Mouse (Mus musculus): ENCODE measurements around the gene Gm17657. TPM values are rescaled to one million over a fixed set of nuclear protein-coding genes. Genes with fewer than 3 reads are reported as not detected.
A peak's percentile ranks its signal among the peaks of the same experiment; 100 is the strongest.

Gene Gm17657
- total and polyA plus RNA-seq, 2 experiments = not detected

DNA sequence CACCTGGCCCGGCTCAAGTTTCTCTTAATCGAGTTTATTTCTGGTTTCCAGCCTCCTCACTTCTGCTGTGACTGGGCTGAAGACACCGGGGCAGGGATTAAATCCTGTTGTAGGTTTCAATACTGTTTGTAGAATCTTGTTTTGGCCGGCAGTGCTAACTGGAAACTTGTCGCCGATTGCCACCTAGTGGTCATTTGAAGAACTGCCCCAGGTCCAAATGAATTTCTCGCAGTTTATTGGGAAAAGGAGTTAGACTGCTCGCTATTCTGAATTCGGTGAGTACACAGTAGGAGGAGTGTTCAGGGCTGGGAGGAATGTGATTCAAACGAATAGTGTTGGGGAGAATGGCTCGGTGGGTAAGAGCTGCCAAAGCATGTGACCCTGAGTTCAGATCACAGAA, 35.0 kb downstream of the Gm17657 start:
- no peaks in the 10 kb centered on the region for H3K79me2 ChIP-seq (ENCODE audit: control insufficient read depth, insufficient read depth, low read length)
- no peak overlapping the region for H3K9ac ChIP-seq (ENCODE audit: low read depth, low read length)
- under 1% methylated on average over 11 of the region's 11 CpGs for WGBS
- peak; percentile 71 for DNase-seq (ENCODE audit: extremely low read depth, low read depth, low spot score)
- peaks cover 5% of the 10 kb centered on the region; the same call in 1 of the 2 replicates for H3K4me1 ChIP-seq (ENCODE audit: control insufficient read depth, insufficient read depth, low read length)
- no peak overlapping the region for H3K27ac ChIP-seq (replicated peaks; ENCODE audit: insufficient read depth, low read depth, low read length)
- H3K4me3 ChIP-seq (ENCODE audit: insufficient read depth, low read depth, low read length) = no peak overlapping the region
- H3K36me3 ChIP-seq (ENCODE audit: control insufficient read depth, insufficient read depth, low read length) = no peaks in the 10 kb centered on the region
- TF ChIP-seq CTCF (IDR thresholded peaks at IDR 0.05; ENCODE audit: low read depth, low read length) (peak; percentile 76), POLR2A (IDR thresholded peaks at IDR 0.05; ENCODE audit: extremely low read depth, insufficient read depth, low read length) (no peak)
- H3K27me3 ChIP-seq (ENCODE audit: control insufficient read depth, insufficient read depth, low read length) = no peaks in the 10 kb centered on the region

DNA sequence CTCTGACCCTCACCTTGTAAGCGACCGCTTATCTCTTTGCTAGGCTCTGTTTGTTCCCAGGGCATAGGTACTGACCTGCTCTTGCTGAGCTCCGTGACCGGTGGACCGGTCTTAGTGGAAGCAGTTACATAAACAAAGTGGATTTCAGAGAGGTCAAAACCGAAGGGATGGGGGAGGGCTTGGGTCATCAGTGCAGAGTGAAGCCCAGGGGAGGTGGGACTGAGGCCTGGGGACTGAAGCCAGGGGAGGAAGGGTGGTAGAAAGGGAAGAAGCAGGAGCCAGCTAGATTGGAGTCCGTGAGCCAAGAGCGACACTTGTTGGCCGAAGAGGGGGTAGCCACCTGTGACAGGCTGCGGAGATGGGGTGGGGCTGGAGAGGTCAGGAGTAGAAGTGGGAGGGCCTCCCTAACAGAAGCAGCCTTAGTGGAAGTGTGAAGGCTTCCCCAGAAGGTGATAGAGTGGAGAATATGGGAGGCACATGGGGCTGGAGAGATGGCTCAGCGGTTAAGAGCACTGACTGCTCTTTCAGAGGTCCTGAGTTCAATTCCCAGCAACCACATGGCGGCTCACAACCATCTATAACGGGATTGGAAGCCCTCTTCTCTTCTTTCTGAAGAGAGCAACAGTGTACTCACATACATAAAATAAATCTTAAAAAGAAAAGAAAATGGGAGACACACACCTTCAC, 36.3 kb downstream of the Gm17657 start:
- no peak overlapping the region for H3K9ac ChIP-seq (ENCODE audit: low read depth, low read length)
- no peaks in the 10 kb centered on the region for H3K27me3 ChIP-seq (ENCODE audit: control insufficient read depth, insufficient read depth, low read length)
- no peak overlapping the region for H3K4me3 ChIP-seq (ENCODE audit: insufficient read depth, low read depth, low read length)
- TF ChIP-seq POLR2A (IDR thresholded peaks at IDR 0.05; ENCODE audit: extremely low read depth, insufficient read depth, low read length) = no peak
- TF ChIP-seq CTCF (IDR thresholded peaks at IDR 0.05; ENCODE audit: low read depth, low read length) = peak; percentile 91
- no peaks in the 10 kb centered on the region for H3K36me3 ChIP-seq (ENCODE audit: control insufficient read depth, insufficient read depth, low read length)
- H3K4me1 ChIP-seq (ENCODE audit: control insufficient read depth, insufficient read depth, low read length) = peaks cover 5% of the 10 kb centered on the region; the same call in 1 of the 2 replicates
- no peak overlapping the region for H3K27ac ChIP-seq (replicated peaks; ENCODE audit: insufficient read depth, low read depth, low read length)
- WGBS = 21% methylated on average over 13 of the region's 13 CpGs
- DNase-seq (ENCODE audit: extremely low read depth, low read depth, low spot score) = peak; percentile 99
- no peaks in the 10 kb centered on the region for H3K79me2 ChIP-seq (ENCODE audit: control insufficient read depth, insufficient read depth, low read length)

DNA sequence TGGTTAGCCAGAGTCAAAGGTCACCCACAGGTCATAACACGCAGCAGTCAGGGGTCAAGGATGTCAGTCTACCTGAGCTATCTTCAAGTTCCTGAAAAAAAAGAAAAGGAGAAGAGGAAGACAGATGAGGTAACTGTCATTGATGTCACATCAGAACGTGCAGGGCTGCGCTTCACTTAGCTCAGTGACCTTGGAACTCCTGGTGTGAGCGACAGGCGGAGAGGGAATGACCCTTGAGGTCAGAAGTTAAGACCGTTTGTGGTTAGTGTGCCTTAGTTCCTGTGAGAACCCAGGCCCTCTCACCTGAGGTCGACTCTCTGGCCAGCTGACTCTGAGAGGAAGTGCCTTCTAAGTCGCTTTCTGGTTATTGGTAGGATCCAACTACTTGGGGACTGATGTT, 38.7 kb downstream of the Gm17657 start:
- no peak overlapping the region for H3K9ac ChIP-seq (ENCODE audit: low read depth, low read length)
- no peak overlapping the region for H3K27ac ChIP-seq (replicated peaks; ENCODE audit: insufficient read depth, low read depth, low read length)
- H3K4me1 ChIP-seq (ENCODE audit: control insufficient read depth, insufficient read depth, low read length) = peaks cover 5% of the 10 kb centered on the region; the same call in 1 of the 2 replicates
- 18% methylated on average over 8 of the region's 8 CpGs for WGBS
- peak; percentile 78 for DNase-seq (ENCODE audit: extremely low read depth, low read depth, low spot score)
- H3K36me3 ChIP-seq (ENCODE audit: control insufficient read depth, insufficient read depth, low read length) = no peaks in the 10 kb centered on the region
- H3K79me2 ChIP-seq (ENCODE audit: control insufficient read depth, insufficient read depth, low read length) = no peaks in the 10 kb centered on the region
- H3K4me3 ChIP-seq (ENCODE audit: insufficient read depth, low read depth, low read length) = no peak overlapping the region
- TF ChIP-seq CTCF (IDR thresholded peaks at IDR 0.05; ENCODE audit: low read depth, low read length) = no peak
- no peak for TF ChIP-seq POLR2A (IDR thresholded peaks at IDR 0.05; ENCODE audit: extremely low read depth, insufficient read depth, low read length)
- H3K27me3 ChIP-seq (ENCODE audit: control insufficient read depth, insufficient read depth, low read length) = no peaks in the 10 kb centered on the region

DNA sequence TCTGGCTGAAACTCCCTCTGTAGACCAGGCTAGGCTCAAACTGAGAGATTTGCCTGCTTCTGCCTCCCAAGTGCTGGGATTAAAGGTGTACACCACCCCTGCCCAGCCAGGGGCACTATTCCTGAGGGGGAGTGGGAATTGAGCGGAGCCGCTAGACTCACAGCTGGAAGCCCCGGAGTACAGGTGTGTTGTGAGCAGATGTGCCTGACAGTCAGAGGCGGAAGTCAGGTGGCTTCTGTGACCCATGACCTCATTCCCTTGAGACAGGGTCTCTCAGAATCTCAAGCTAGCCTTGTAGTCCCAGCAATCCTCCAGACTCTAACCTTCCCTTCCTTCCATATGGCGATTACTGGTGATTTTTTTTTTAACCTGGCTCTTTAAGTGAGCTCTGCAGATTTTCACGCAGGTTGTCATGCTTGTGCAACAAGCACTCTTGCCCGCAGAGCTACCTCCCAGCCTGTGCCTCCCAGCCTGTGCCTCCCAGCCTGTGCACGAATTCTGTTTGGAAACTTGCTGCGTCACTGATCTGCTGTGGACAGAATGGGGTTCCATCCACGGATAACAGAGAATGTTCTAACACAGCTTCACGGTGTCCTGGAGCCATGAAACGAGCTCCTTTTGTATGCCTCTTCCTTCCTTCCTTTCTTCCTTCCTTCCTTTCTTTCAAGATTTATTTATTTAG, 40.4 kb downstream of the Gm17657 start:
- H3K4me3 ChIP-seq (ENCODE audit: insufficient read depth, low read depth, low read length) = no peak overlapping the region
- no peaks in the 10 kb centered on the region for H3K27me3 ChIP-seq (ENCODE audit: control insufficient read depth, insufficient read depth, low read length)
- no peak overlapping the region for H3K9ac ChIP-seq (ENCODE audit: low read depth, low read length)
- TF ChIP-seq POLR2A (IDR thresholded peaks at IDR 0.05; ENCODE audit: extremely low read depth, insufficient read depth, low read length) = no peak
- TF ChIP-seq CTCF (IDR thresholded peaks at IDR 0.05; ENCODE audit: low read depth, low read length) = no peak
- no peaks in the 10 kb centered on the region for H3K36me3 ChIP-seq (ENCODE audit: control insufficient read depth, insufficient read depth, low read length)
- peaks cover 5% of the 10 kb centered on the region; the same call in 1 of the 2 replicates for H3K4me1 ChIP-seq (ENCODE audit: control insufficient read depth, insufficient read depth, low read length)
- H3K27ac ChIP-seq (replicated peaks; ENCODE audit: insufficient read depth, low read depth, low read length) = no peak overlapping the region
- H3K79me2 ChIP-seq (ENCODE audit: control insufficient read depth, insufficient read depth, low read length) = no peaks in the 10 kb centered on the region
- WGBS = 58% methylated on average over 12 of the region's 12 CpGs
- DNase-seq (ENCODE audit: extremely low read depth, low read depth, low spot score) = peak; percentile 42

DNA sequence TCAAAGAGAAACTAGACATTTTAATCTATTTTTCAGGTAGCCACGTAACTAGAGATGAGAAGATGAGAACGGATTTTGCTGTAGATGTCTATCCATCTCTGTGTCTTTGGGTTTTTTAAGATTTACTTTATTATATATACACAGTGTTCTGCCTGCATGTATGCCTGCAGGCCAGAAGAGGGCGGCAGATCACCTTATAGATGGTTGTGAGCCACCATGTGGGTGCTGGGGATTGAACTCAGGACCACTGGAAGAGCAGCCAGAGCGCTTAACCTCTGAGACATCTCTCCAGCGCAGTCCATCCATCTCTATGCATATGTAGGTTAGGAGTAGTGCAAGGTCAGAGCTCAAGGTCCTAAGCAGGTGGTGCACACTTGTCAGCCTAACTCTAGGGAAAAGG, 45.7 kb downstream of the Gm17657 start:
- Histone ChIP-seq H3K79me2 (ENCODE audit: control insufficient read depth, insufficient read depth, low read length) (no peaks in the 10 kb centered on the region), H3K9ac (ENCODE audit: low read depth, low read length) (no peak overlapping the region), H3K27me3 (ENCODE audit: control insufficient read depth, insufficient read depth, low read length) (no peaks in the 10 kb centered on the region), H3K4me3 (ENCODE audit: insufficient read depth, low read depth, low read length) (no peak overlapping the region), H3K27ac (replicated peaks; ENCODE audit: insufficient read depth, low read depth, low read length) (no peak overlapping the region), H3K4me1 (ENCODE audit: control insufficient read depth, insufficient read depth, low read length) (peaks cover 5% of the 10 kb centered on the region; the same call in 1 of the 2 replicates), H3K36me3 (ENCODE audit: control insufficient read depth, insufficient read depth, low read length) (no peaks in the 10 kb centered on the region)
- TF ChIP-seq CTCF (IDR thresholded peaks at IDR 0.05; ENCODE audit: low read depth, low read length) (peak; percentile 33), POLR2A (IDR thresholded peaks at IDR 0.05; ENCODE audit: extremely low read depth, insufficient read depth, low read length) (no peak)
- WGBS = 92% methylated on average over 5 of the region's 5 CpGs
- DNase-seq (ENCODE audit: extremely low read depth, low read depth, low spot score) = no peak
